Mouse (Mus musculus): Measurements from ENCODE around the gene Rab24.

Gene Rab24

GRCm38 (mm10) chr13:55328641-55329040 is 6.9 kb upstream of the Rab24 start:
- no peak for DNase-seq

GRCm38 (mm10) chr13:55328171-55328570 is 6.4 kb upstream of the Rab24 start:
- DNase-seq: no peak

- DNase-seq: peak; percentile 91
These were observed 5.9 kb upstream of the Rab24 start for GRCm38 (mm10) chr13:55327633-55328032.

- no peak for DNase-seq
These were observed 5.4 kb upstream of the Rab24 start for GRCm38 (mm10) chr13:55327169-55327568.

- peak; percentile 26 for DNase-seq
These were observed 3.9 kb upstream of the Rab24 start for GRCm38 (mm10) chr13:55325596-55325995.

- peak; percentile 38 for DNase-seq
These were observed 532 bp upstream of the Rab24 start for GRCm38 (mm10) chr13:55322130-55322825.

- DNase-seq: no peak
These were observed 1.7 kb downstream of the Rab24 start, which contains the start of gene Prelid1 for GRCm38 (mm10) chr13:55319931-55320533. Prelid1 (plus strand) TSS chr13:55320500.

- DNase-seq: no peak
These were observed 3.4 kb downstream of the Rab24 start for GRCm38 (mm10) chr13:55318351-55318750.

- no peak for DNase-seq
These were observed 6.8 kb downstream of the Rab24 start for GRCm38 (mm10) chr13:55314891-55315412.

GRCm38 (mm10) chr13:55313051-55313450 is 8.7 kb downstream of the Rab24 start:
- DNase-seq: no peak

- peak; percentile 35 for DNase-seq
These were observed 9.6 kb downstream of the Rab24 start for GRCm38 (mm10) chr13:55312028-55312630.

- no peak for DNase-seq
These were observed 20.8 kb downstream of the Rab24 start for GRCm38 (mm10) chr13:55300913-55301312.

- no peak for DNase-seq
These were observed 25.0 kb downstream of the Rab24 start for GRCm38 (mm10) chr13:55296760-55297159.

- DNase-seq: no peak
These were observed 32.9 kb downstream of the Rab24 start for GRCm38 (mm10) chr13:55288854-55289253.

GRCm38 (mm10) chr13:55277646-55278045 is 44.1 kb downstream of the Rab24 start:
- DNase-seq: no peak

GRCm38 (mm10) chr13:55277203-55277602 is 44.5 kb downstream of the Rab24 start:
- DNase-seq: no peak
